Mouse (Mus musculus) erythroblast, embryonic 14.5 days (primary cell): ENCODE results near the gene Clcnkb.

ENCODE experiments used
- GATA1 ChIP-seq: IDR thresholded peaks from 2 replicates; pipeline ENCODE4 v1.6.1; 2012; ENCODE audit warnings: low read length, inconsistent platforms, mixed read lengths
- TAL1 ChIP-seq: IDR thresholded peaks from 3 replicates; pipeline ENCODE4 v1.6.1; 2012; ENCODE audit warnings: low read length, inconsistent platforms, mixed read lengths

DNA sequence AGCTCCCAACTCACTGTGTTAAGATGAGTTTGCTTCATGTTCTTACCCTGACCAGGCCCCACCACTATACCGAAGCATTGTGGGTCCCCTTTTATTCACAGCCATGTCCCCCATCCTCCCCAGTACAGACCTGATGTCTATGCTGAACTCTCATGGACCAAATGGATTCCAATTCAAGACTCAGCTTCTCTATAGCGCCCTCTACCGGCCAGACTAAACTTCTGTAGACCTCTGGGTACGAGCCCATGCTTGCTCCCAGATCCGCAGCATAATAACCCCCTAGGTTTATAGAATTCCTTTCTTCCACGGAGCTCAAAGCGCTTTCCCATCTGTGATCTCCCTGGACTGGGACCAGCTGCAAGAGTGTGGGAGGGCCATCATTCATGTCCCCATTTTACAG lies 55.0 kb downstream of the Clcnkb start:
- TF ChIP-seq GATA1: no peak
- TF ChIP-seq TAL1: no peak
